Mouse (Mus musculus) heart, embryonic 14.5 days (tissue): ENCODE measurements around the gene Pla2g2d. TPM values are rescaled to one million over a fixed set of nuclear protein-coding genes. Genes with fewer than 3 reads are reported as not detected.
A peak's percentile ranks its signal among the peaks of the same experiment; 100 is the strongest.

Experiments
- ATAC-seq: fragments of 200-750 bp; cut with Nextera tagmentation; 2 replicates; pipeline ENCODE4 v1.8.0; 2017; ENCODE audit warnings: low read depth, moderate TSS enrichment; ENCODE audit not compliant: insufficient number of reproducible peaks, insufficient read depth, low FRiP score
- H3K27ac ChIP-seq, 2 experiments: fragments of 200-500 bp in 1 of 2; fragments of 300-500 bp in 1 of 2; sonication (generic) in 1 of 2; replicated peaks in 1 of 2; 2 replicates each; pipeline ENCODE4 v1.5.1; 2012 to 2014; ENCODE audit warnings: low read depth in 2 of 2, low read length in 2 of 2, control low read depth in 1 of 2, mild to moderate bottlenecking in 1 of 2, mixed read lengths in 1 of 2; ENCODE audit not compliant: control insufficient read depth in 1 of 2, insufficient read depth in 1 of 2
- H3K27me3 ChIP-seq: fragments of 300-500 bp; sonication (generic); 2 replicates; pipeline ENCODE4 v1.6.1; 2014; ENCODE audit warnings: mild to moderate bottlenecking, low read length, control low read depth; ENCODE audit not compliant: control insufficient read depth, insufficient read depth
- H3K36me3 ChIP-seq: fragments of 300-500 bp; sonication (generic); 2 replicates; pipeline ENCODE4 v1.6.1; 2014; ENCODE audit warnings: mild to moderate bottlenecking, control low read depth, low read length, mixed read lengths; ENCODE audit not compliant: control insufficient read depth, insufficient read depth
- H3K4me1 ChIP-seq, 2 experiments: fragments of 200-500 bp in 1 of 2; fragments of 300-500 bp in 1 of 2; sonication (generic) in 1 of 2; 2 replicates each; pipeline ENCODE4 v1.6.1; 2012 to 2014; ENCODE audit warnings: low read length in 2 of 2, control low read depth in 1 of 2, mixed read lengths in 1 of 2; ENCODE audit not compliant: control insufficient read depth in 2 of 2, insufficient read depth in 2 of 2
- H3K4me2 ChIP-seq: fragments of 300-500 bp; sonication (generic); 2 replicates; pipeline ENCODE4 v1.6.1; 2014; ENCODE audit warnings: mild to moderate bottlenecking, low read length
- H3K4me3 ChIP-seq, 2 experiments: fragments of 200-500 bp in 1 of 2; fragments of 300-500 bp in 1 of 2; sonication (generic) in 1 of 2; 2 replicates each; pipeline ENCODE4 v1.5.1; 2012 to 2014; ENCODE audit warnings: low read length in 2 of 2, mild to moderate bottlenecking in 2 of 2, control low read depth in 1 of 2, low read depth in 1 of 2, moderate library complexity in 1 of 2; ENCODE audit not compliant: control insufficient read depth in 1 of 2, insufficient read depth in 1 of 2
- H3K9ac ChIP-seq: fragments of 300-500 bp; sonication (generic); 2 replicates; pipeline ENCODE4 v1.6.1; 2014; ENCODE audit warnings: mild to moderate bottlenecking, low read length
- H3K9me3 ChIP-seq: fragments of 300-500 bp; sonication (generic); 2 replicates; pipeline ENCODE4 v1.6.1; 2016; ENCODE audit warnings: low read length, control low read depth; ENCODE audit not compliant: control insufficient read depth
- WGBS: fragments of 180-500 bp; shearing (Covaris S2); extraction: QIAGEN DNeasy Blood & Tissue Kit; methylation state at CpG from one replicate; pipeline ENCODE4 v1.1.7; 2014; 5-methylcytosine and 5-hydroxymethylcytosine counted together
- polyA plus RNA-seq: library from polyadenylated mRNA; unstranded; fragments of >200 nt; fragmentation: Nextera tagmentation; extraction: Ambion mirVana; gene quantifications from 2 replicates; pipeline ENCODE4 v1.2.1, GENCODE M21; 2014

Pla2g2d gene
- polyA plus RNA-seq, 1 experiment from 2014 or later, result not detected

DNA sequence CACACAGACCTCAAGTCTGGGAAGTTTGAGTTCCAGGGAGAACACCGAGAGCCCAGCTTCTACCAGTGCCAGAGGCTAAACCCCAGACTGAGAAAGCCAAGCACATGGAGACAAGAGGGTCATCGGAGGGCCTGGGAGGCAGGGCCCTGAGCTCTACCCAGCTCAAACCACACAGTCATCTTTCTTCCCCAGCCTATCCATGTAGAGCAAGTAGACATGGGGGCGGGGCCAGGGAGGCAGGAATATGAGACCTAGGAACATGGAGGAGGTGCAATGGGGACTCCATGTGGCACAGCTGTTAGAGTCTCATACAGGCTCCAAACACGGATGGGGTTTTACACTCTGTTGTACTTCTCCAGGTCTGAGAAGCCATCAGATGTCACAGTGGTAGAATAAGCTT lies 29.7 kb upstream of the Pla2g2d start:
- H3K36me3 ChIP-seq, result no peaks in the 10 kb centered on the region
- no peak overlapping the region for H3K27ac ChIP-seq
- no peak overlapping the region for H3K9ac ChIP-seq
- H3K4me1 ChIP-seq, result no peaks in the 10 kb centered on the region
- 70% methylated on average over 4 of the region's 4 CpGs for WGBS
- H3K4me2 ChIP-seq, result no peak overlapping the region
- no peaks in the 10 kb centered on the region for H3K9me3 ChIP-seq
- H3K4me3 ChIP-seq, result no peak overlapping the region
- no peak for ATAC-seq
- 0 out of 2 replicates have a peak, but pooled peaks cover 17% of the 10 kb centered on the region for H3K27me3 ChIP-seq

DNA sequence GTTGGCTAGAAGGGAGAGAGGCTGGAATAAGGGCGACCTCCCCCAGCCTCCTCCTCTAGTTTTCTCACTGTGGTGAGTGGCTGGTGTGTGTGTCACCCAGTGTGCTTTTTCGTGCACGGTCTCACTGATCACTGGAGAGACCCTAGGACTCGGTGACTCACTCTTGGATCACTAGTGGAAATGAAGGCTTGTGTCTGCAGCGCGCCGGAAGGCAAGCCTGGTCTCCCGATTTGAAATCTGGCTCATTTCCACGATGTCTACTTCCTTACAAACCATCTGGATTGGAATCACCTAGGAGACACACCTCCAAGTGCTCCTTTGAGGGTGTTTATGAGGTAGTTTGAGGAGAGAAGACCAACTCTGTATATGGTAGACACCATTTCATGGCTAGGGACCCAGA lies 28.7 kb upstream of the Pla2g2d start:
- Histone ChIP-seq H3K4me1 (no peaks in the 10 kb centered on the region), H3K4me3 (no peak overlapping the region), H3K9ac (no peak overlapping the region), H3K27me3 (0 out of 2 replicates have a peak, but pooled peaks cover 17% of the 10 kb centered on the region), H3K9me3 (no peaks in the 10 kb centered on the region), H3K27ac (no peak overlapping the region), H3K36me3 (no peaks in the 10 kb centered on the region), H3K4me2 (no peak overlapping the region)
- no peak for ATAC-seq
- WGBS, result 82% methylated on average over 9 of the region's 9 CpGs

DNA sequence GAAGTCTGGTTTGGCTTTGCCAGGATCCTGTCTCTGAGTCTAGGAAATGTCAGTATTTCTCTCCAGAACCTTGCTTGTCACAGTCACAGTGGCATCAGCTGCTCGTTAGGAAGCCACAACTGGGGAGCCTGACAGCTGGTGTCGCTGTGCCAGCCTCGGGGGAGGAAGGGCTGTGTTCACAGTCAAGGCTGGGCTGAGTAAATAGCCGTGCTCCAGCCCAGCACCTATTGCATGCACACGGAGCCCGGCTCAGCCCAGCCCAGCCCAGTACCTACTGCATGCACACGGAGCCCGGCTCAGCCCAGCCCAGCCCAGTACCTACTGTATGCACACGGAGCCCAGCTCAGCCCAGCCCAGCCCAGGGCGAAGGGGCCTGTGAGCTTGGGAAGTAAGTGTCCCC lies 27.7 kb upstream of the Pla2g2d start:
- H3K9me3 ChIP-seq, result no peaks in the 10 kb centered on the region
- H3K27me3 ChIP-seq, result 0 out of 2 replicates have a peak, but pooled peaks cover 17% of the 10 kb centered on the region
- no peak overlapping the region for H3K4me3 ChIP-seq
- H3K9ac ChIP-seq, result no peak overlapping the region
- no peak for ATAC-seq
- no peaks in the 10 kb centered on the region for H3K4me1 ChIP-seq
- H3K27ac ChIP-seq, result no peak overlapping the region
- no peaks in the 10 kb centered on the region for H3K36me3 ChIP-seq
- H3K4me2 ChIP-seq, result no peak overlapping the region
- 62% methylated on average over 10 of the region's 10 CpGs for WGBS

DNA sequence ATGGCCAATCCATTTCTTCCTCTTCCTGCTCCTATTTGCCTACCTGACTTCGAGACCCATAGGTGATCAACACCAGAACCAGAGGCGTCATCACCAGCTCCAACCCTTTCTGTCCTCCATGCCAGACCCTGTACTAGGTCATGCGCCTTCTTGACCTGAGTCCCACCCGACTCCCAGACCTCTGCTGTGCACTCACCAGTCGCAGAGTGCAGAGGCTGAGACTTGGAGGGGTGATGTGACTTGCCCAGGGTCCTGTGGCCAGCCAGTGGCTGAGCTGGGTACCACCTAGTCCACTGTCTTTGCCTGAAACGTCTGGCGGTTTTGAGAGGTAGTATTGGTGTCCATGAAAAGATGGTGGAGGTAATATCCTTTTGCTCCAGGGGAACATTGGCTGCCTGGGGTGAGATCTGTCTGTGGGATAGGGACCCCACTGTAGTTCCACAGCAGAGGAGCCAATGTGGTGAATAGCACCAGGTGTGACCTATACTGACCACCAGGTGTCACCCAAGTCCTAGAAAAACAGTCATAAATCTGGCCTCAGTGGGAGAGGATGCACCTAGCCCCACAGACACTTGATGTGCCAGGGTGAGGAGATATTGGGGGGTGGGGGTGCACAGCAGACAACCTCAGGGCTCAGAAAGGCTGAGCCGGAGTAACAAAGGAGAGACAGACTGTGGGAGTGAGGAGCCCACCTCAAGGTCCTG lies 27.0 kb upstream of the Pla2g2d start:
- H3K36me3 ChIP-seq, result no peaks in the 10 kb centered on the region
- H3K27ac ChIP-seq, result no peak overlapping the region
- no peak overlapping the region for H3K4me2 ChIP-seq
- 44% methylated on average over 8 of the region's 8 CpGs for WGBS
- 0 out of 2 replicates have a peak, but pooled peaks have one; percentile 44 for ATAC-seq
- no peak overlapping the region for H3K9ac ChIP-seq
- no peaks in the 10 kb centered on the region for H3K4me1 ChIP-seq
- 0 out of 2 replicates have a peak, but pooled peaks cover 17% of the 10 kb centered on the region for H3K27me3 ChIP-seq
- no peak overlapping the region for H3K4me3 ChIP-seq
- no peaks in the 10 kb centered on the region for H3K9me3 ChIP-seq

DNA sequence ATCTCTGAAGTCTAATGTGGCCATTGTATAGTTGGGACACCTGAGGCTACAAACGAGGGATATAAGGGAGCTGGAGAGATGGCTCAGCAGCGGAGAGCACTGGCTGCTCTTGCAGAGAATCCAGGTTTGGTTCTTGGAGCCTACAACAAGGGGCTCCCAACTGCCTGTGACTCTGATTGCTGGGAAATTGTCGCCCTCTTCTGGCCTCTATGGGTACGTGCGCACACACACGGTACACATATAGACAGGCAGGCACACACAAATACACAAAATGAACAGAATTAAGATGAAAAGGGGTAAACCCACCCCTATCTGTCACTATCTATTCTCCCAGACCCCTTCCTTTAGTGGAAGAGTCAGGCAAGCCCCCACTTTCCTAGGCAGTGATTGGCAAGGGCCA lies 22.9 kb upstream of the Pla2g2d start:
- Histone ChIP-seq H3K4me1 (peaks cover 0 to 2% of the 10 kb centered on the region in 2 experiments; a peak in 1 of 4 replicates), H3K4me2 (no peak overlapping the region), H3K9me3 (no peaks in the 10 kb centered on the region), H3K27me3 (0 out of 2 replicates have a peak, but pooled peaks cover 15% of the 10 kb centered on the region), H3K4me3 (no peak overlapping the region), H3K27ac (no peak overlapping the region), H3K36me3 (no peaks in the 10 kb centered on the region), H3K9ac (no peak overlapping the region)
- 91% methylated on average over 6 of the region's 6 CpGs for WGBS
- no peak for ATAC-seq

DNA sequence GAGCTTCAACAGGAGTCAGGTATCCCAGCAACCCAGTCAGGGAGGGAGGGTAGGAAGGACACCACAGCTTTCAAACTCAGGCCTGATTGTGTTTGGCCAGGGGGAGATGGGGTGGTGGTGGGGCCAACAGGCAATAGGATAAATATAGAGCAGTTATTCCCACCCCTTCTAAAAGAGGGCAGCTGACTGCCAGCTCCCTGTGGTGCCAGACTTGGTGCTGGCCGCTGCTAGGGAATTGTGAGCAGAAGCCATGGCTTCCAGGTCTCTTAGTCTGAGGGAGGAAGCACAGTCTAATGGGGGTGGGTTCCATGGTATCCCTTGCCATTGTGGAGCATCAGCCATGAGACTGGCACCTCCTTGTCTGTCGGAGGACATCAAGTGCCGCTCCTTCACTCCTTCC lies 21.9 kb upstream of the Pla2g2d start:
- Histone ChIP-seq H3K36me3 (no peaks in the 10 kb centered on the region), H3K4me2 (no peak overlapping the region), H3K9ac (no peak overlapping the region), H3K4me3 (no peak overlapping the region), H3K9me3 (no peaks in the 10 kb centered on the region), H3K4me1 (peaks cover 0 to 2% of the 10 kb centered on the region in 2 experiments; a peak in 1 of 4 replicates), H3K27me3 (0 out of 2 replicates have a peak, but pooled peaks cover 12% of the 10 kb centered on the region), H3K27ac (no peak overlapping the region)
- 76% methylated on average over 3 of the region's 3 CpGs for WGBS
- no peak for ATAC-seq

DNA sequence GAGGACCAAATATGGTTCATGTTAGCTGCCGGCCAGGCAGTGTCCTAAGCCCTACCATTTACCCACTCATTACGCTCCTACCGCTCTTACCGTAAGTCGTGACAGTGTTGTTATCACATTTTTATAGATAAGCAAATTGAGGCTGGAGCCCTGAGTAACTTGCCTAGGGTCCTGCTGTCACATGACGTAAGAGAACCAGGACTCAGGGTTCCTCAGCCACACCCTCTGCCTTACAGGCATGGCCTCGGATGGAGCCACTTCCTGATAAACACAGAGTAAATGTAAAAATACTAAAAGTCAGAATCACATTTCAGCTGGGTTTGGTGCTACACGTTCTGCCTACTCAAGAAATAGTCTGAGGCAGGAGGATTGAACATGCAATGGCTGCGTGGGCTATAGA lies 21.1 kb upstream of the Pla2g2d start:
- WGBS, result 36% methylated on average over 9 of the region's 9 CpGs
- H3K36me3 ChIP-seq, result no peaks in the 10 kb centered on the region
- H3K9me3 ChIP-seq, result no peaks in the 10 kb centered on the region
- no peak for ATAC-seq
- no peak overlapping the region for H3K4me3 ChIP-seq
- H3K27me3 ChIP-seq, result 0 out of 2 replicates have a peak, but pooled peaks cover 6% of the 10 kb centered on the region
- H3K4me2 ChIP-seq, result no peak overlapping the region
- H3K4me1 ChIP-seq, result peaks cover 0 to 7% of the 10 kb centered on the region in 2 experiments; a peak in 1 of 4 replicates
- H3K27ac ChIP-seq, result no peak overlapping the region
- no peak overlapping the region for H3K9ac ChIP-seq
